Mouse (Mus musculus): ENCODE measurements around the gene Frem1. TPM values are rescaled to one million over a fixed set of nuclear protein-coding genes. Genes with fewer than 3 reads are reported as not detected.

The Frem1 gene
- polyA plus RNA-seq, 1 experiment from 2014 or later = 0.35 TPM

DNA sequence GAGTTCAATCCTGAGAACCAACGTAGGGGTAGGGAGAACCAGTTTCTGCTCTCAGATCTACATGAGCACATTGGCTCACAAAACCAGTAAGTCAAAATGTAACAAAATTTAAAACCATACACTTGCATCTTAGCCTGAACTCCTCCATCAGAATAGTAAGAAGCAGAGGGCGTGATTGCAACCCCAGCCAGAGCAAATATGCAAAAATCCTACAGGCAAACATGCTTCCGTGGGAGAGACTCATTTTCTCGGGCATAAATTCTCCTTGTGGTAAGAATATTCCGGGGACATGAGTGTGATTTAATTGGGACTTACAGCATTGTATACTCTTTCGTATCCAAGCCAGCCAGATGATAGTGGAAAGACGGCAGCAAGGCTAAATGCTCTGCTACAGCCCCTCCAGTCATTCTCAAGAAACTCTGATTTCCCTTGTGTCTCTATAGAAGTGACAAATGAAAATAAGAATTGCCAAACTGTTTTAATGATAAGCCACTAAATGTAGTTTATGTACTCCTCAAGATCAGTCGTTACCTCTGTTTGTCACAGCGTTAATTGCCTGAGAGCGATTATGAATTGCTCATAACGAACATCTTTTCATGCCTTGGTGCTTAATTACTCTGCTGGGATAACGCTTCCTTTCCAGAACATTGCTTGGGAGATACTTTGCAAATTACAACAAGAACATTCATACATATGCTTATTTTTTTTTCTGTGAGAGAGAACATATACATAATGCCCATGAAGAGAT lies 81.1 kb downstream of the Frem1 start:
- no peak overlapping the region for H3K4me2 ChIP-seq (ENCODE audit: low read depth, low read length)
- H3K9ac ChIP-seq (replicated peaks) = no peak overlapping the region
- TF ChIP-seq CTCF (IDR thresholded peaks at IDR 0.05; ENCODE audit: low read depth) (no peak), EP300 (IDR thresholded peaks at IDR 0.05; ENCODE audit: low read depth) (no peak)
- H3K9me3 ChIP-seq (ENCODE audit: low read length) = no peaks in the 10 kb centered on the region
- H3K36me3 ChIP-seq (replicated peaks; ENCODE audit: insufficient read depth, low read length) = no peaks in the 10 kb centered on the region
- DNase-seq (no peak), ATAC-seq (no peak)
- H3K27ac ChIP-seq (ENCODE audit: low read depth) = no peak overlapping the region
- H3K4me3 ChIP-seq (ENCODE audit: low read depth, low read length) = no peak overlapping the region
- no peaks in the 10 kb centered on the region for H3K27me3 ChIP-seq (ENCODE audit: insufficient read depth, low read length)
- 82% methylated on average over 12 of the region's 12 CpGs for WGBS (ENCODE audit: insufficient replicate concordance)
- no peaks in the 10 kb centered on the region for H3K4me1 ChIP-seq (ENCODE audit: insufficient read depth)

DNA sequence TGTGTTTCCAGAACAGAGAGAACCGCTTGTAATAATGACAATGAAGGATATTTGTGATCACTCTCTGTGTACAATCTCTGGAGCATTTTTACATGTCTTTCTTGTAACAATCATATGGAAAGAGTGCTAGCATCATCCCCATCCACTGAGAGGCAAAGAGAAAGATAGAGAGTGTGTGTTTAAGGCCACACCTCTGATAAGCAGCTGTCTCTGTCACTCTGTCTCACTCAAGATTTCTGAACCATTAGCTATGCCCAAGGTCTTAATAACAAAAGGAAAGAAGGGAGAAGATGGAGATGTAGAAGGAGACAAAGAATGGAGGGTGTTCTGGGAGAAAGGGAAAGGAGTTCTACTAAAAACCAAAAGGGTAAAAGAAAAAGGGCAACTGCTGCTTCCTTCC lies 91.1 kb downstream of the Frem1 start:
- H3K27ac ChIP-seq (ENCODE audit: low read depth) = no peak overlapping the region
- TF ChIP-seq EP300 (IDR thresholded peaks at IDR 0.05; ENCODE audit: low read depth) = no peak
- TF ChIP-seq CTCF (IDR thresholded peaks at IDR 0.05; ENCODE audit: low read depth) = no peak
- no peak overlapping the region for H3K9ac ChIP-seq (replicated peaks)
- no peak for ATAC-seq
- no peak overlapping the region for H3K4me3 ChIP-seq (ENCODE audit: low read depth, low read length)
- no peak overlapping the region for H3K4me2 ChIP-seq (ENCODE audit: low read depth, low read length)
- no peaks in the 10 kb centered on the region for H3K9me3 ChIP-seq (ENCODE audit: low read length)
- H3K4me1 ChIP-seq (ENCODE audit: insufficient read depth) = no peaks in the 10 kb centered on the region
- H3K36me3 ChIP-seq (replicated peaks; ENCODE audit: insufficient read depth, low read length) = no peaks in the 10 kb centered on the region
- no peaks in the 10 kb centered on the region for H3K27me3 ChIP-seq (ENCODE audit: insufficient read depth, low read length)
- DNase-seq = no peak
- 74% methylated on average over 1 of the region's 1 CpGs for WGBS (ENCODE audit: insufficient replicate concordance)

DNA sequence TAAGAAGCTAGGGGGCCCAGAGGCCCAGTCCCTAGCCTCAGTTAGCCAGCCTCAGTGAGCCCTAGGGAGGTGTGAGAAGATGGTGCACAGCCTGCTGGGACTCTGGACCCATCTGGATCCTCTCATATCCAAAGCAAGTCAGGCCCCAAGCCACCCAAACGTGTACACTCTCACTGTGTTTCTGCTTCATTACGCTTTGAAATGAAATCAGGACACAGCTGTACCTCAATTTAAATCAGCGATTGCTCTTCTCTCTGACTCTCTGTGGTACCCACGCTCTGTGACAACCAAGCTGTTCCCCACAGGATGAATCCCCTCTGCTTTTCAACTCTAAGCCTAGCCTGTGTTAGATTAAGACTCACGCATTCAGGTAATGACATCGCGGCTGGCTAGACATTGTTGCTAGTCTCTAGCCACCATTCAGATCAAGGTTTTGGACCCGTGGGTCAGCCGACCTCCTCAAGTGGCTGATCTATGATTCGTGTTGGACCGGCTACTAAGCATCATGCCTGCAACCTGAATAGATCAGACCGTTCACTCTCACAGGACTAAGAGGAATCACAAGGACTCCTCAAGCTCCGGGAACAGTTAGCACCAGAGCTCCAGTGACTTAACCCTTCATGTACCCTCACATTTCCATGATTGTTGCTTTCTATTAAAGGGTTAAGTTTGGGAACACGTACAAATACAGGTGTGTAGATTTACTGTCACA lies 94.2 kb downstream of the Frem1 start:
- no peak overlapping the region for H3K9ac ChIP-seq (replicated peaks)
- WGBS (ENCODE audit: insufficient replicate concordance) = 79% methylated on average over 14 of the region's 14 CpGs
- no peak overlapping the region for H3K27ac ChIP-seq (ENCODE audit: low read depth)
- H3K4me2 ChIP-seq (ENCODE audit: low read depth, low read length) = no peak overlapping the region
- H3K4me3 ChIP-seq (ENCODE audit: low read depth, low read length) = no peak overlapping the region
- no peaks in the 10 kb centered on the region for H3K9me3 ChIP-seq (ENCODE audit: low read length)
- H3K27me3 ChIP-seq (ENCODE audit: insufficient read depth, low read length) = no peaks in the 10 kb centered on the region
- H3K36me3 ChIP-seq (replicated peaks; ENCODE audit: insufficient read depth, low read length) = no peaks in the 10 kb centered on the region
- ATAC-seq (no peak), DNase-seq (no peak)
- no peak for TF ChIP-seq CTCF (IDR thresholded peaks at IDR 0.05; ENCODE audit: low read depth)
- TF ChIP-seq EP300 (IDR thresholded peaks at IDR 0.05; ENCODE audit: low read depth) = no peak
- H3K4me1 ChIP-seq (ENCODE audit: insufficient read depth) = no peaks in the 10 kb centered on the region

DNA sequence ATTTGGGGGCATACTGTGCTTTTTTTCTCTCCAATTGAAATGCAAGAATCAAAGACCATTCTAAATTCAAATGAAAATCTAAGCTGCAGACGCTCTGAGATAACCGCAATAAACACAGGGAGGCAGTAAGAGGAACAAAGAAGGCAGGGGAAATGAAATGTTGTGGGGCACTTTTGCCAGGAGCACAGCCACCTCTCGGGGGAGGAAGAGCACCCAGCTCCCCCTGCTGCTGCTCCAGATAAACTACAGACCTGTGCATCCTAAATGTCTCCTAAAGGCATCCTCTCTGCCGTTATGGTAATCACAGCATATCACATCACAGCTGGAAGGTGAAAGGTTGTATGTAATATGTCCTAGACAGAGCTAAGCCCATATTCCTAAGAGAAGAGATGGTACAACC lies 98.1 kb downstream of the Frem1 start:
- ATAC-seq (no peak), DNase-seq (no peak)
- 50% methylated on average over 4 of the region's 4 CpGs for WGBS (ENCODE audit: insufficient replicate concordance)
- Histone ChIP-seq H3K4me2 (ENCODE audit: low read depth, low read length) (no peak overlapping the region), H3K27me3 (ENCODE audit: insufficient read depth, low read length) (no peaks in the 10 kb centered on the region), H3K27ac (ENCODE audit: low read depth) (no peak overlapping the region), H3K9ac (replicated peaks) (no peak overlapping the region), H3K4me1 (ENCODE audit: insufficient read depth) (no peaks in the 10 kb centered on the region), H3K36me3 (replicated peaks; ENCODE audit: insufficient read depth, low read length) (no peaks in the 10 kb centered on the region), H3K9me3 (ENCODE audit: low read length) (no peaks in the 10 kb centered on the region), H3K4me3 (ENCODE audit: low read depth, low read length) (no peak overlapping the region)
- TF ChIP-seq CTCF (IDR thresholded peaks at IDR 0.05; ENCODE audit: low read depth) (no peak), EP300 (IDR thresholded peaks at IDR 0.05; ENCODE audit: low read depth) (no peak)

GRCm38 (mm10) chr4:82949511-82949910 lies 102.6 kb downstream of the Frem1 start:
- Histone ChIP-seq H3K4me3 (ENCODE audit: low read depth, low read length) (no peak overlapping the region), H3K36me3 (replicated peaks; ENCODE audit: insufficient read depth, low read length) (no peaks in the 10 kb centered on the region), H3K27ac (ENCODE audit: low read depth) (no peak overlapping the region), H3K9ac (replicated peaks) (no peak overlapping the region), H3K27me3 (ENCODE audit: insufficient read depth, low read length) (no peaks in the 10 kb centered on the region), H3K4me2 (ENCODE audit: low read depth, low read length) (no peak overlapping the region), H3K4me1 (ENCODE audit: insufficient read depth) (no peaks in the 10 kb centered on the region), H3K9me3 (ENCODE audit: low read length) (no peaks in the 10 kb centered on the region)
- no peak for ATAC-seq
- no peak for DNase-seq
- 82% methylated on average over 8 of the region's 8 CpGs for WGBS (ENCODE audit: insufficient replicate concordance)
- TF ChIP-seq EP300 (IDR thresholded peaks at IDR 0.05; ENCODE audit: low read depth) (no peak), CTCF (IDR thresholded peaks at IDR 0.05; ENCODE audit: low read depth) (no peak)

DNA sequence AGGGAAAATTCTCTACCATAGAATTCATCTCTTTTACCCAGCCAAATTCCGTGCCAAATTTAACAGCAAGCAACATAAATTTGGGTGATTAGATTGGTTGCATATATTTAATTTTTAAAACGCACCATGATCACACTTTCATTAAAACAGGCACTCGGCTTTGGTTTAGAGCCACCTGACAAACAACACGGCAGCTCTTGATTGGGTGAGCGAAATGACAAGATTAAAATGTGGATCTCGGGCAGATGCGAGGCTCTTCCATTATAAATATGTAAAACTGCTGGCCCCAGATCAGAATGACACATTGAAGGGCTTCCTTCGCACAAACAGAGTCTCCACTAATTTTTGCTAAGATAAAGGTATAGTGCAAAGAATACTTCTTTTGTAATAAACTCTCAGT lies 105.4 kb downstream of the Frem1 start:
- Histone ChIP-seq H3K4me1 (ENCODE audit: insufficient read depth) (no peaks in the 10 kb centered on the region), H3K27me3 (ENCODE audit: insufficient read depth, low read length) (no peaks in the 10 kb centered on the region), H3K36me3 (replicated peaks; ENCODE audit: insufficient read depth, low read length) (no peaks in the 10 kb centered on the region), H3K27ac (ENCODE audit: low read depth) (no peak overlapping the region), H3K9me3 (ENCODE audit: low read length) (no peaks in the 10 kb centered on the region), H3K9ac (replicated peaks) (no peak overlapping the region), H3K4me2 (ENCODE audit: low read depth, low read length) (no peak overlapping the region), H3K4me3 (ENCODE audit: low read depth, low read length) (no peak overlapping the region)
- 77% methylated on average over 8 of the region's 8 CpGs for WGBS (ENCODE audit: insufficient replicate concordance)
- DNase-seq (no peak), ATAC-seq (no peak)
- TF ChIP-seq EP300 (IDR thresholded peaks at IDR 0.05; ENCODE audit: low read depth) (no peak), CTCF (IDR thresholded peaks at IDR 0.05; ENCODE audit: low read depth) (no peak)

Measured in liver, postnatal 0 days (tissue).